Mouse (Mus musculus) left cerebral cortex, postnatal 36 days (tissue): Measurements from ENCODE around the gene Olfr1457. TPM values are rescaled to one million over a fixed set of nuclear protein-coding genes. Genes with fewer than 3 reads are reported as not detected.

Source experiments
- DNase-seq, 2 experiments: peaks; one replicate each; pipeline ENCODE4 v3.0.0; 2021 to 2022; ENCODE audit warnings: low spot score in 2 of 2, mixed read lengths in 1 of 2
- intact Hi-C: fragments of 180-260 bp; cut with DNase I; formaldehyde crosslinking; loops from one replicate; pipeline ENCODE4 v1.15.1; 2025
- total RNA-seq, 2 experiments: library from RNA; stranded (reverse); gene quantifications; 2 replicates each; pipeline ENCODE4 v1.2.3; 2021

The Olfr1457 gene
- not detected for total RNA-seq

GRCm38 (mm10) chr19:13097791-13098190 lies at the start of gene Olfr1457:
Olfr1457 (minus strand) TSS chr19:13097891.
- DNase-seq = no peak
- intact Hi-C loops = no loop called here

GRCm38 (mm10) chr19:13106675-13107074 lies 9.0 kb upstream of the Olfr1457 start, which contains the start of gene Olfr1458:
Olfr1458 (minus strand) TSS chr19:13106775.
- no peak for DNase-seq
- intact Hi-C loops = no loop called here

GRCm38 (mm10) chr19:13093908-13094307 lies 3.8 kb downstream of the Olfr1457 start:
- intact Hi-C loops = no loop called here
- DNase-seq = no peak

- intact Hi-C loops = no loop called here
- DNase-seq = no peak
Observed at GRCm38 (mm10) chr19:13060310-13060709, 37.4 kb downstream of the Olfr1457 start, which contains the start of gene Olfr1454. Olfr1454 (plus strand) TSS chr19:13060610.

Other genes starting within 250 kb of the Olfr1457 start
- gene Olfr1444, start 240.6 kb downstream of the Olfr1457 start, total RNA-seq = not detected
- not detected for gene Olfr1445, start 214.0 kb downstream of the Olfr1457 start, total RNA-seq
- not detected for gene Olfr1446, start 204.4 kb downstream of the Olfr1457 start, total RNA-seq
- gene Olfr1447, start 194.1 kb downstream of the Olfr1457 start, total RNA-seq = not detected
- not detected for gene Olfr1448, start 173.5 kb downstream of the Olfr1457 start, total RNA-seq
- gene Olfr1449, start 167.1 kb downstream of the Olfr1457 start, total RNA-seq = not detected
- gene Olfr1450, start 147.6 kb downstream of the Olfr1457 start, total RNA-seq = not detected
- gene Olfr1451, start 102.9 kb downstream of the Olfr1457 start, total RNA-seq = not detected
- not detected for gene Olfr1453, start 69.6 kb downstream of the Olfr1457 start, total RNA-seq
- not detected for gene Olfr1454, start 37.3 kb downstream of the Olfr1457 start, total RNA-seq
- gene Olfr1458, start 8.9 kb upstream of the Olfr1457 start, total RNA-seq = not detected
- gene Olfr1459, start 51.7 kb upstream of the Olfr1457 start, total RNA-seq = under 1 TPM; 0.07 to 0.27 TPM
- gene Olfr1461, start 65.1 kb upstream of the Olfr1457 start, total RNA-seq = not detected
- gene Olfr1462, start 87.8 kb upstream of the Olfr1457 start, total RNA-seq = not detected
- gene Olfr1463, start 133.4 kb upstream of the Olfr1457 start, total RNA-seq = not detected
- gene Olfr1465, start 217.7 kb upstream of the Olfr1457 start, total RNA-seq = not detected
- not detected for gene Olfr1466, start 241.0 kb upstream of the Olfr1457 start, total RNA-seq